Mouse (Mus musculus): ENCODE data around the gene Rngtt. TPM values are rescaled to one million over a fixed set of nuclear protein-coding genes. Genes with fewer than 3 reads are reported as not detected.

Gene Rngtt
- total RNA-seq, 1 experiment from 2014 or later: 31.4 TPM

- DNase-seq: no peak
Measured at GRCm38 (mm10) chr4:33520196-33520595, 210.1 kb downstream of the Rngtt start.

GRCm38 (mm10) chr4:33520938-33521337 is 210.8 kb downstream of the Rngtt start:
- no peak for DNase-seq

GRCm38 (mm10) chr4:33523774-33524173 is 213.7 kb downstream of the Rngtt start:
- DNase-seq: no peak

GRCm38 (mm10) chr4:33524481-33525141 is 214.5 kb downstream of the Rngtt start:
- peak; percentile 91 for DNase-seq

GRCm38 (mm10) chr4:33525272-33525671 is 215.2 kb downstream of the Rngtt start:
- DNase-seq: no peak

GRCm38 (mm10) chr4:33526092-33526491 is 216.0 kb downstream of the Rngtt start:
- peak; percentile 17 for DNase-seq

- DNase-seq: no peak
Measured at GRCm38 (mm10) chr4:33526675-33527074, 216.6 kb downstream of the Rngtt start.

GRCm38 (mm10) chr4:33532596-33532995 is 222.5 kb downstream of the Rngtt start:
- no peak for DNase-seq

- no peak for DNase-seq
Measured at GRCm38 (mm10) chr4:33544755-33545576, 234.9 kb downstream of the Rngtt start.

GRCm38 (mm10) chr4:33545577-33545879 is 235.4 kb downstream of the Rngtt start:
- no peak for DNase-seq

- no peak for DNase-seq
Measured at GRCm38 (mm10) chr4:33546278-33546677, 236.2 kb downstream of the Rngtt start.

- DNase-seq: no peak
Measured at GRCm38 (mm10) chr4:33547315-33547929, 237.3 kb downstream of the Rngtt start.

GRCm38 (mm10) chr4:33549606-33550005 is 239.5 kb downstream of the Rngtt start:
- peak; percentile 19 for DNase-seq

Small RNA genes within 50 kb of the gene (microRNA-seq; reads per million reads assigned to microRNA genes)
- gene Mir8118: 0 to 0.38 reads per million in 2 experiments

Other genes with a start within 250 kb of the Rngtt start
- 0.41 and 0.60 TPM in 2 replicates for gene Gabrr2, start 247.3 kb upstream of the Rngtt start, total RNA-seq (2021)
- gene Gabrr1, start 177.8 kb upstream of the Rngtt start, total RNA-seq (2021): 0.15 and 0.19 TPM in 2 replicates
- gene Pm20d2, start 120.6 kb upstream of the Rngtt start, total RNA-seq (2021): 34.2 and 39.1 TPM in 2 replicates
- gene Srsf12, start 101.3 kb upstream of the Rngtt start, total RNA-seq (2021): 1.6 and 2.0 TPM in 2 replicates
- gene Pnrc1, start 20.1 kb upstream of the Rngtt start, total RNA-seq (2021): 192 and 224 TPM in 2 replicates

Data from adrenal gland, postnatal 14 days (tissue).